Mouse (Mus musculus): ENCODE measurements at regions not wholly inside any gene's neighbourhood (a gene's known extent, or its start where the extent isn't known, plus 50 kb on each side); places are given as distances from the start of the nearest gene placed in this dataset.

DNA sequence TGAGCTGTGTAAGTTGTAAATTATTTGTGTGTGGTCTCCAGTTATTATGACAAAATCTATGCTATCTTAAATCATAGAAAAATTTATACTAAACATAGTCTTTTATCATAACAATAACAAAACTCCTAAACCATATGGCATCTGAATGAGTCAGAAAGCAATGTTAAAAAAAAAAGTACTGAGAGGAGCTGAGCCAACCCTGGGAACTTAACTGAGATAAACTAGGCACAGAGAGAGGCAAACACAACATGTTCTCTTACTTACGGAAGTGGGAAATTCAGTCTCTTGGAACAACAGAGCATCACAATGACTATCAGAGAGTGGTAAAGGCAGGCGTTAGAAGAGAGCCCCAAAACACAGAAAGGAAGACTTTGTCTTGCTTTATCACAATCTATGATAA lies 691.7 kb downstream of the Ets1 start:
- H3K4me3 ChIP-seq (replicated peaks in 1 of 3; ENCODE audit: low read depth in 2 of 3, low read length in 2 of 3, poor library complexity in 1 of 3) = no peak overlapping the region
- dilution Hi-C loops (cut with MboI; ENCODE audit: extremely low pct_ligation_motif_present, extremely low pct_unique_long_range_greater_than_20kb, low sequenced_read_pairs) (no loop called here), in situ Hi-C loops (cut with MboI; ENCODE audit: low pct_ligation_motif_present, low pct_unique_long_range_greater_than_20kb, low sequenced_read_pairs) (no loop called here)
- no peak overlapping the region for H3K9ac ChIP-seq (ENCODE audit: insufficient read depth, low read depth)
- no peak for DNase-seq (ENCODE audit: extremely low read depth)
- no peaks in the 10 kb centered on the region for H3K79me2 ChIP-seq (replicated peaks; ENCODE audit: control insufficient read depth, extremely low read depth, insufficient read depth, poor library complexity, severe bottlenecking)
- TF ChIP-seq SIN3A (IDR thresholded peaks at IDR 0.05; ENCODE audit: low read length) = no peak
- TF ChIP-seq TCF12 (IDR thresholded peaks at IDR 0.05; ENCODE audit: low read depth, low read length) = no peak
- H3K27ac ChIP-seq (ENCODE audit: insufficient read depth, low read depth) = no peak overlapping the region
- no peaks in the 10 kb centered on the region for H3K36me3 ChIP-seq (replicated peaks in 1 of 2; ENCODE audit: control insufficient read depth in 1 of 2, insufficient read depth in 1 of 2, low read length in 1 of 2)
- H3K4me1 ChIP-seq (ENCODE audit: control insufficient read depth in 1 of 2, insufficient read depth in 2 of 2) = no peaks in the 10 kb centered on the region
- H3K9me3 ChIP-seq (replicated peaks; ENCODE audit: low read length) = no peaks in the 10 kb centered on the region
- no peak overlapping the region for H3K4me2 ChIP-seq (ENCODE audit: insufficient read depth, low read depth, poor library complexity, severe bottlenecking)
- no peaks in the 10 kb centered on the region for H3K27me3 ChIP-seq (replicated peaks)

GRCm38 (mm10) chr9:33350258-33350657 lies 714.2 kb downstream of the Ets1 start:
- no peaks in the 10 kb centered on the region for H3K36me3 ChIP-seq (replicated peaks in 1 of 2; ENCODE audit: control insufficient read depth in 1 of 2, insufficient read depth in 1 of 2, low read length in 1 of 2)
- no peaks in the 10 kb centered on the region for H3K4me1 ChIP-seq (ENCODE audit: control insufficient read depth in 1 of 2, insufficient read depth in 2 of 2)
- H3K27me3 ChIP-seq (replicated peaks) = no peaks in the 10 kb centered on the region
- DNase-seq (ENCODE audit: extremely low read depth) = no peak
- dilution Hi-C loops (cut with MboI; ENCODE audit: extremely low pct_ligation_motif_present, extremely low pct_unique_long_range_greater_than_20kb, low sequenced_read_pairs) (no loop called here), in situ Hi-C loops (cut with MboI; ENCODE audit: low pct_ligation_motif_present, low pct_unique_long_range_greater_than_20kb, low sequenced_read_pairs) (no loop called here)
- no peaks in the 10 kb centered on the region for H3K9me3 ChIP-seq (replicated peaks; ENCODE audit: low read length)
- TF ChIP-seq ELF1 (IDR thresholded peaks at IDR 0.05; ENCODE audit: low read depth, low read length) (no peak), ZC3H11A (IDR thresholded peaks at IDR 0.05; ENCODE audit: low read depth, low read length) (no peak), SMC3 (IDR thresholded peaks at IDR 0.05; ENCODE audit: low read depth, low read length) (no peak), TCF12 (IDR thresholded peaks at IDR 0.05; ENCODE audit: low read depth, low read length) (no peak), GABPA (IDR thresholded peaks at IDR 0.05; ENCODE audit: insufficient replicate concordance, low read depth, low read length) (no peak), SIN3A (IDR thresholded peaks at IDR 0.05; ENCODE audit: low read length) (no peak), RAD21 (IDR thresholded peaks at IDR 0.05; ENCODE audit: low read depth, low read length) (no peak), MEF2A (IDR thresholded peaks at IDR 0.05; ENCODE audit: borderline replicate concordance, low read depth, low read length) (no peak), CTCF (conservative IDR thresholded peaks at IDR 0.05 in 1 of 2, IDR thresholded peaks at IDR 0.05 in 1 of 2; ENCODE audit: low read depth in 2 of 2, low read length in 2 of 2) (no peak), NRF1 (IDR thresholded peaks at IDR 0.05; ENCODE audit: low read depth, low read length) (no peak), ETS1 (conservative IDR thresholded peaks at IDR 0.05; ENCODE audit: low read depth, low read length) (no peak), CHD1 (IDR thresholded peaks at IDR 0.05; ENCODE audit: low read depth, low read length) (no peak), IRF4 (IDR thresholded peaks at IDR 0.05; ENCODE audit: low read depth, low read length) (no peak), TBP (conservative IDR thresholded peaks at IDR 0.05; ENCODE audit: low read depth, low read length) (no peak), JUND (conservative IDR thresholded peaks at IDR 0.05; ENCODE audit: low read depth, low read length) (no peak), KAT2A (IDR thresholded peaks at IDR 0.05; ENCODE audit: insufficient replicate concordance, low read length) (no peak), MAX (IDR thresholded peaks at IDR 0.05; ENCODE audit: low read length) (no peak), USF2 (conservative IDR thresholded peaks at IDR 0.05; ENCODE audit: low read depth, low read length) (no peak), ZNF384 (IDR thresholded peaks at IDR 0.05; ENCODE audit: low read depth, low read length) (no peak), CHD2 (IDR thresholded peaks at IDR 0.05; ENCODE audit: low read length) (no peak)
- H3K9ac ChIP-seq (ENCODE audit: insufficient read depth, low read depth) = no peak overlapping the region
- no peak overlapping the region for H3K4me2 ChIP-seq (ENCODE audit: insufficient read depth, low read depth, poor library complexity, severe bottlenecking)
- H3K4me3 ChIP-seq (replicated peaks in 1 of 3; ENCODE audit: low read depth in 2 of 3, low read length in 2 of 3, poor library complexity in 1 of 3) = no peak overlapping the region
- H3K27ac ChIP-seq (ENCODE audit: insufficient read depth, low read depth) = no peak overlapping the region
- H3K79me2 ChIP-seq (replicated peaks; ENCODE audit: control insufficient read depth, extremely low read depth, insufficient read depth, poor library complexity, severe bottlenecking) = no peaks in the 10 kb centered on the region
